Mouse (Mus musculus): ENCODE data around the gene Sin3a.

Sin3a gene

DNA sequence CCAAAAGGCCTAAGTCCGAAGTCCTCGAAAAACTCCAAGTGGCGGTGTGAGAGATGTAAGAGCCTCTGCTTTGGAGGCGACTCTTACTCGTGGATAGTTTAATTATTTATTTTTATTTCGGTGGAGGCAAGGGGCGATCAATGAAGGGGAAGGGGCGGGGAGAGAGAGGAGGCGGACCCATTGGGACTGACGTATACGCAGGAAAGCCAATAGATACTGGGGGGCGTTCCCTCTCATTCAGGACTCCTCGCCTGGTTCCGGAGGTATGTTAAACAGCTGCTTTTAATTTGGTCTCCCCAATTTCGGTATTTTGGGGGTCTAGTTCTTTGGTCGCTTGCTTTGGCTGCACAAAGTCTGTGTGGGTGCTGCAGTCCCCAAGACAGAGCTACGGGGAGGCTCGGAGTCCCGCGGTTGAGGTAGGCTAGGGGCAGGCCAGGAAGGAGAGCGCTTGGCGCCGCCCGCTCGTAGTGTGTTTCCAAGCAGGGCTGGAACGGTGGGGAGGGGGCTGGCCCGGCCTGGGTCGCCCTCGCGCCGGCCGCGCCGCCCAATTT lies at the start of gene Sin3a:
TSS of gene Sin3a (plus strand) at position 240 of the 551 bp plus-strand sequence.
- DNase-seq (ENCODE audit: low read depth): peak; percentile 88

DNA sequence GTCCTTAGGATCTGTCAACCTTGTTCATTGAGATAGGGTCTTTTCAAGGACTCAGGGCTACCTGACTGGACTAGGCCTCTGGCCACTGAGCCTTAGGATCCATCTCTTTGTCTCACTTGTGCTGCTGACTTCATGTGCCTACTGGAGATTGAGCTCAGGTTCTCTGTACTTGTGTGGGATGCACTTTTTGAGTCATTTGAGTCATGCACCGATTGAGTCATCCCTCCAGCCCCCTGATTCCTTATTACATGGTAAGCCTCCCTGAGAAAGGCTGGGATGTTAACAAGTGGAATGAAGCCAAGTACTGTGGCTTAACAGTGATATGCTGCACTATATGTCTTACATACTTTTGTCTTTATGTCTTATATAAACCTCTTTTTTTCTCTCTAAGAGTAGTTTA lies 40.1 kb upstream of the Sin3a start:
- peak; percentile 23 for DNase-seq (ENCODE audit: low read depth)

DNA sequence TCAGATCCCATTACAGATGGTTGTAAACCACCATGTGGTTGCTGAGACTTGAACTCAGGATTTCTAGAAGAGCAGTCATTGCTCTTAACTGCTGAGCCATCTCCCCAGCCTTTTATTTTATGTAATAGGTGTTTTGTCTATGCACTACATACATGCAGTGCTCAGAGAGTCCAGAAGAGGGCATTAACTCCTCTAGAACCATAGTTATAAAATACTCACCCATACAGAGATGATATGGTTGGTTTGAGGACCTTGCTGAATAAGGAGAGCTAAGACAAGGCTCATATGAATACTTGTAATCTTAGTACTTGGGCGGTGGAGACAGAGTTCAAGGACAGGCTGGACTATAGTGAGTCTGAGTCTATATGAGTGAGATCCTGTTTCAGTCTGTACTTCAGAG lies 15.6 kb upstream of the Sin3a start:
- DNase-seq (ENCODE audit: low read depth): peak; percentile 80

DNA sequence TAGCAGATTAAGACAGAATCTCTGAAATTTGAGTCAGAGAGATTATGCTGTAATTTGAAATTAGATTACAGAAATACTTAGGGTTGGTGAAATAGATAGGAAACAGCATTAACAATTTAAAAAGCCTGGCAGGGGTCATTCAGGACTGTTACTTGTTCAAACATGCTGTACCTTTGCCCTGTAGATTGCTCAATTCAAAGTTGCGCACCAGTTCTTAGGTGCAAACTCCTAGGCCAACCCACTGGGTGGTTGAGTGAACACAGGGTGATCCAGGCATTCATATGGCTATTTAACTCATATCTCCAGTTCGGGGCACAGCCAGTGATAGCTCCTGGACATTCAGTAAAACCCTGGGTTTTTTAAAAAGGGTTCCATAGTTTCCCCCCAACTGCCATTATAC lies 7.7 kb upstream of the Sin3a start:
- no peak for DNase-seq (ENCODE audit: low read depth)

GRCm38 (mm10) chr9:57068266-57068665 lies 3.6 kb upstream of the Sin3a start:
- DNase-seq (ENCODE audit: low read depth): no peak

GRCm38 (mm10) chr9:57070262-57070661 lies 1.6 kb upstream of the Sin3a start:
- DNase-seq (ENCODE audit: low read depth): peak; percentile 17

GRCm38 (mm10) chr9:57070800-57071545 lies 867 bp upstream of the Sin3a start:
- DNase-seq (ENCODE audit: low read depth): peak; percentile 54

DNA sequence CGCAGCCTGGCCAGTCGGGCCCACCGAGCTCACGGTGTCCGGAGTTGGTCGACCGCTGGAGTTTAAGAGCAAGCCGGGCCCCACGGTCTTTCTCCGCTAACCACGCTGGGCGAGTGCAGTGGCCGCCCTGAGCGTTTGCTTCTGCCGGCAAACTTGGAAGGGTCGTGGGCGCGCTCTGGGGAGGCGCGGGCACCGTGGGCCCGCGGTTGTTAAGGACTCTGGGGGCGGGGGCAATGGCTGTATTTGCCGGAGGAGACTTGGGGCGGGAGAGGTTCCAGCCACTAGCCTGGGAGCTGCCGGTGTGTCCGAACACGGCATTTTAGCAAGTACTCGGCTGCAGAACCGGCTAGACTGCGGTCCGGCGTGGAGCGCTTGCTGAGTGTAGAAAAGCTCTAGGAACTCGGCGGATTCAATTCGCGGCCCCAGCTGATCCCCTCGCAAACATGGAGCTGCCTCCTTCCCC lies 717 bp downstream of the Sin3a start:
- no peak for DNase-seq (ENCODE audit: low read depth)

DNA sequence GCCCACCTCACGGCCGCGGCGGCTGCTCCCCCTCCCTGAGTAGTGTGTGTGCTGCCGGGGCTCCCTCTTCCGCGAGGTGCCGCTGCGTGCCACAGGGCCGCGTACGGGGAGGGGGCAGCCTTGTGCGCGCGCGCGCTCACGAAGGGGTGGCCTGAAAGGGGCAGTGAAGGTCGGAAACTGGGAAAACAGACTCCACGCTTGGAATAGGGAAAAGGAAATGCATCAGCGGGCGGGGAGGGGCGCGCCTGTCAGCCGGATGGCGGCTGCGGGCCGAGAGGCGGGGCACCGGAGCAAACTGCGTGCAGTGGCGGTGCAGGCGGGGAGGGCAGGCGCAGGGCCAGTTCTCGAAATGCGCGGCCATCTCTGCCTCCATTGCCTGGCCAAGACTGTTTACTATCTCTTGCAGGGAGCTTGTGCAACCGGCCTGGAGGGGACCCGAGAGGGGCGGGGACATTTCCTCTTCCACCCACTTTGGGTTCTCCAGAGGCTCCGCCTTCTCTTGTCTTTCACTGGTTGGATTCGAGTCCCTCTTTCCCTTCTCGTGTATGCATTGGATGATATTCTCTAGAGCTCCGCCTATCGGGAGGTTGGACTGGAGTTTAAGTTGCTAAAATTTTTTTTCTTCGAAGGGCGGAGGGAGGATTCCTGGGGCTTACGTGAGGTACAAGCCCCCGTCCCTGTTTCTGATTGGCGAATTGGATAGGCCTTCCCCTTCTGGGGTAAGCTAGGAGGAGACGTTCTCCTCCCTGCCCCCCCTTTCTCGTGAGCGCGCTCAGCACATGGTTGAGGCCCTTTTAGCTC lies 1.3 kb downstream of the Sin3a start:
- peak; percentile 100 for DNase-seq (ENCODE audit: low read depth)

DNA sequence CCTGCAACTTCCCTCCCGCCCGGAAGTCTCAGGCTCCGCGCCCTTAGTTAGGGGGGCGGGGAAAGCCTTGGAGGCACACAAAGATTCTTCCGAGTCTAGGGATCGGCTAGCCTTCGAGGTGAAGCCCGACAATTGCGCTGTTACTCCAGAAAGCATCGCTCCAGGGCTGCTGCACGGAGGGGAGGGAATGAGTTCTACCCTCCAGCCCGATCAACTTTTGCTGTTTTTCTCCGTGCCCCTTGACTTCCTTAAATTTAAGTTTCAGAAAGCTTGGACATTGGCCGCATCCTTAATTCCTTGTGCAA lies 1.9 kb downstream of the Sin3a start:
- no peak for DNase-seq (ENCODE audit: low read depth)

DNA sequence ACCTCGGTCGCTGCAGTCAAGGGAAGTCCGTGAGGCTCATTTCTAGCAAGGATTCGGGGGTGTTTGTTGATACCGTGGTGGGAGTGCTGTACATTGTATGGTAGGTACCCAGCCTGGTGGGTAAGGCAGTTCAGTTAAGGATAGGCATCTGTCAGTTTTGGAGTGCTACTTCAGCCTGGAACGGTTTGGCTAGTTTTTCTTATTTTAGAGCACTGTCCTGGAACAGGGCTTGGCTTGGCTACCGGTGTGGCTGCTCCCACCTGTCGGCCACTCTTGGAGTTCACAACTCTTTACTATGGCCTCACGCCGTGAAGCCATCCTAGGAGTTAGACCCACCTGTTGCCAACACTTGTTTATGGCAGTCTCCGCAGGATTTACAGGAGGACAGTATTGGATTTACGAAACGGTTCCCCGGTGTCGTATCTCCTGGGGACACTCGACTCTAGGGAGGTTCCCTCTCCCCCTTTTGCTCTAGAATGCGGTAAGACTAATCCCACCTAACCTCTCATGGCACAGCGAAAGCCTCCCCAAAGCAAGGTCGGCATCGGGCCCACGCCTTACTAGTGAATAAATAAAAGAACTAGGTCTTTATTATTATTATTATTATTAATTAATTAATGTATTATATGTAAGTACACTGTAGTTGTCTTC lies 2.5 kb downstream of the Sin3a start:
- peak; percentile 70 for DNase-seq (ENCODE audit: low read depth)

- peak; percentile 90 for DNase-seq (ENCODE audit: low read depth)
Measured at GRCm38 (mm10) chr9:57074822-57075603, 3.2 kb downstream of the Sin3a start.

- DNase-seq (ENCODE audit: low read depth): peak; percentile 100
Measured at GRCm38 (mm10) chr9:57075681-57076381, 4.0 kb downstream of the Sin3a start.

DNA sequence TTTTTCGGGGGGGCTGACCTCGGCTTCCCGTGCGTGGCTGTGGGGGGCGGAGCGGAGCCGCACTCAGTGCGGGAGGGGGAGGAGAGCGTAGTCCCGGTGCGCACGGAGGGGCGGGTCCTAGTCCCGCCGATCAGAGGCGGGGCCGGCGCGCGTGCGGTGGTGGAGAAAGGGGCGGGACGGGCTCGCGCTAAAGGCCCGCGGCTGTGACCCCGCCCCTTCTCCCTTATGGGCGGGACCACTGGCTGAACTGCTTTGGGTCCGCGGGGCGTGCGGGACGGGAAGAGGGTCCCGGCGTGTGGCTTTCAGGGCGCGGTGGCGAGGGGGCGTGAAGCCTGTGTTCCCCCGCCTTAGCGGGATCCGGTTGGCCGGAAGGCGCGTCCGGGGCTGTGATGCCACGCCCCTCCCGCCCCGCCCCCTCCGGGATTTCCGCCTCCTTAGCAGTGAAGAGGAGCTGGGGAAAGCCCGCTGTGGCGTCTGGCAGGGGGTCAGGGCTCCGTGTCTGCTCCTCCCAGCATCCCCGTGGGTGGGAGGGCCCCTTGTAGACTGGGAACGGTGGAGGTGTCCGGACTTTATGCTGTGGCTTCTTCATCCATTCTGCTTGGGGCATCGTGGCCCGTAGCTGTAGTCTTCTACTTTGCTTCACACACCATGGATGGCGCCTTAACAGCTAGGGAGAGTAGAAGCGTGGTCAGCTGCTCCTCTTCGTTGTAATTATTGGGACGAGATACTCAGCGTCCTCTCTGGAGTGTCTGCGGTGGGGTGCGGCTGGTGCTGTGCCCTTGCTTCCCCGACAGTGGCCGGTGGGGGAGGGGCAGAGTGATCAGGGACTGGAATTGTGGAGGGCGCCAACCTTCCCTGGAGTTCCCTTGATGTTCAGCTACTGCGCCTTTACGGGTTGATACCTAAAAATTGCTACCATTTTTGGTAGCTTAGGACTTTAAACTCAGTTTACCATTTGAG lies 5.1 kb downstream of the Sin3a start:
- peak; percentile 90 for DNase-seq (ENCODE audit: low read depth)

GRCm38 (mm10) chr9:57082236-57082635 lies 10.4 kb downstream of the Sin3a start:
- DNase-seq (ENCODE audit: low read depth): no peak

DNA sequence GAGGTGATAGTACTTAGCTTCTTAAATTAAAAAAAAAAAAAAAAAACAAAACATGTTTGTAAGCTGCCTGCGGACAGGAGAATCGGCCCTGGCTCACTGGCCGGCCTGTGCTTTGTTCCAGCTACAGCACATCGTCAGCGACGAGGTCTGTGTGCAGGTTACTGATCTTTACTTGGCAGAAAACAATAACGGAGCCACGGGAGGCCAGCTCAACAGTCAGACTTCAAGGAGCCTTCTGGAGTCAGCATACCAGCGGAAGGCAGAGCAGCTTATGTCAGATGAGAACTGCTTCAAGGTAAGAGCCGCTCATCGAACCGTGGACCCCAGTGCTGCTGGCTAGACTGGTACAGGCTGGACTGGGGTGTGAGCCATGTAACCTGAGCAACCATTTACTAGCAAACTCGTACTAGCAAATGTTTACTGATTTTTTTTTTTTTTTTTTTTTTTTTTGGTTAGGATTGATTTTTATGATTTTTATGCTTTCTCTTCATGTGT lies 45.5 kb downstream of the Sin3a start:
- DNase-seq (ENCODE audit: low read depth): no peak

- peak; percentile 11 for DNase-seq (ENCODE audit: low read depth)
Measured at GRCm38 (mm10) chr9:57129641-57130040, 57.8 kb downstream of the Sin3a start.

- peak; percentile 98 for DNase-seq (ENCODE audit: low read depth)
Measured at GRCm38 (mm10) chr9:57130577-57131433, 59.0 kb downstream of the Sin3a start, which contains the start of gene Man2c1. Man2c1 (plus strand) TSS chr9:57130690.

- DNase-seq (ENCODE audit: low read depth): no peak
Measured at GRCm38 (mm10) chr9:57137246-57137645, 65.4 kb downstream of the Sin3a start.
